Mouse (Mus musculus): Measurements from ENCODE around the gene Erc2. TPM values are rescaled to one million over a fixed set of nuclear protein-coding genes. Genes with fewer than 3 reads are reported as not detected.

The Erc2 gene
- total and polyA plus RNA-seq, 2 experiments: 6.1 to 7.0 TPM

- TF ChIP-seq POLR2A (IDR thresholded peaks at IDR 0.05; ENCODE audit: extremely low read depth, insufficient read depth, low read length): no peak
- no peak for TF ChIP-seq CTCF (IDR thresholded peaks at IDR 0.05; ENCODE audit: low read depth, low read length)
- no peaks in the 10 kb centered on the region for H3K27me3 ChIP-seq (ENCODE audit: control insufficient read depth, insufficient read depth, low read length)
Measured at GRCm38 (mm10) chr14:27781221-27781620, 159.0 kb downstream of the Erc2 start.

GRCm38 (mm10) chr14:27784826-27785225 lies 162.6 kb downstream of the Erc2 start:
- no peak overlapping the region for H3K27ac ChIP-seq (replicated peaks; ENCODE audit: insufficient read depth, low read depth, low read length)
- no peaks in the 10 kb centered on the region for H3K4me1 ChIP-seq (ENCODE audit: control insufficient read depth, insufficient read depth, low read length)
- no peak for DNase-seq (ENCODE audit: extremely low read depth, low read depth, low spot score)
- 98% methylated on average over 4 of the region's 4 CpGs for WGBS
- TF ChIP-seq POLR2A (IDR thresholded peaks at IDR 0.05; ENCODE audit: extremely low read depth, insufficient read depth, low read length) (no peak), CTCF (IDR thresholded peaks at IDR 0.05; ENCODE audit: low read depth, low read length) (no peak)
- H3K79me2 ChIP-seq (ENCODE audit: control insufficient read depth, insufficient read depth, low read length): no peaks in the 10 kb centered on the region
- no peaks in the 10 kb centered on the region for H3K36me3 ChIP-seq (ENCODE audit: control insufficient read depth, insufficient read depth, low read length)
- H3K27me3 ChIP-seq (ENCODE audit: control insufficient read depth, insufficient read depth, low read length): no peaks in the 10 kb centered on the region
- no peak overlapping the region for H3K4me3 ChIP-seq (ENCODE audit: insufficient read depth, low read depth, low read length)
- H3K9ac ChIP-seq (ENCODE audit: low read depth, low read length): no peak overlapping the region

More at GRCm38 (mm10) chr14:27781221-27781620, 159.0 kb downstream of the Erc2 start:
- H3K36me3 ChIP-seq (ENCODE audit: control insufficient read depth, insufficient read depth, low read length): no peaks in the 10 kb centered on the region
- no peak overlapping the region for H3K4me3 ChIP-seq (ENCODE audit: insufficient read depth, low read depth, low read length)
- H3K27ac ChIP-seq (replicated peaks; ENCODE audit: insufficient read depth, low read depth, low read length): no peak overlapping the region
- DNase-seq (ENCODE audit: extremely low read depth, low read depth, low spot score): no peak
- no peaks in the 10 kb centered on the region for H3K79me2 ChIP-seq (ENCODE audit: control insufficient read depth, insufficient read depth, low read length)
- WGBS: 86% methylated on average over 1 of the region's 1 CpGs
- H3K4me1 ChIP-seq (ENCODE audit: control insufficient read depth, insufficient read depth, low read length): no peaks in the 10 kb centered on the region
- H3K9ac ChIP-seq (ENCODE audit: low read depth, low read length): no peak overlapping the region

GRCm38 (mm10) chr14:27785562-27785961 lies 163.3 kb downstream of the Erc2 start:
- H3K36me3 ChIP-seq (ENCODE audit: control insufficient read depth, insufficient read depth, low read length): no peaks in the 10 kb centered on the region
- H3K27ac ChIP-seq (replicated peaks; ENCODE audit: insufficient read depth, low read depth, low read length): no peak overlapping the region
- H3K4me3 ChIP-seq (ENCODE audit: insufficient read depth, low read depth, low read length): no peak overlapping the region
- WGBS: 91% methylated on average over 2 of the region's 2 CpGs
- H3K9ac ChIP-seq (ENCODE audit: low read depth, low read length): no peak overlapping the region
- DNase-seq (ENCODE audit: extremely low read depth, low read depth, low spot score): no peak
- no peaks in the 10 kb centered on the region; the same call in 1 of the 2 replicates for H3K4me1 ChIP-seq (ENCODE audit: control insufficient read depth, insufficient read depth, low read length)
- H3K27me3 ChIP-seq (ENCODE audit: control insufficient read depth, insufficient read depth, low read length): no peaks in the 10 kb centered on the region
- H3K79me2 ChIP-seq (ENCODE audit: control insufficient read depth, insufficient read depth, low read length): no peaks in the 10 kb centered on the region
- TF ChIP-seq CTCF (IDR thresholded peaks at IDR 0.05; ENCODE audit: low read depth, low read length) (no peak), POLR2A (IDR thresholded peaks at IDR 0.05; ENCODE audit: extremely low read depth, insufficient read depth, low read length) (no peak)

GRCm38 (mm10) chr14:27789066-27789898 lies 167.1 kb downstream of the Erc2 start:
- Histone ChIP-seq H3K4me3 (ENCODE audit: insufficient read depth, low read depth, low read length) (no peak overlapping the region), H3K9ac (ENCODE audit: low read depth, low read length) (no peak overlapping the region), H3K79me2 (ENCODE audit: control insufficient read depth, insufficient read depth, low read length) (no peaks in the 10 kb centered on the region), H3K27me3 (ENCODE audit: control insufficient read depth, insufficient read depth, low read length) (no peaks in the 10 kb centered on the region), H3K27ac (replicated peaks; ENCODE audit: insufficient read depth, low read depth, low read length) (no peak overlapping the region), H3K36me3 (ENCODE audit: control insufficient read depth, insufficient read depth, low read length) (no peaks in the 10 kb centered on the region), H3K4me1 (ENCODE audit: control insufficient read depth, insufficient read depth, low read length) (no peaks in the 10 kb centered on the region; the same call in 1 of the 2 replicates)
- TF ChIP-seq POLR2A (IDR thresholded peaks at IDR 0.05; ENCODE audit: extremely low read depth, insufficient read depth, low read length): no peak
- TF ChIP-seq CTCF (IDR thresholded peaks at IDR 0.05; ENCODE audit: low read depth, low read length): no peak
- no peak for DNase-seq (ENCODE audit: extremely low read depth, low read depth, low spot score)
- 69% methylated on average over 6 of the region's 6 CpGs for WGBS

GRCm38 (mm10) chr14:27798184-27798934 lies 176.1 kb downstream of the Erc2 start:
- Histone ChIP-seq H3K27ac (replicated peaks; ENCODE audit: insufficient read depth, low read depth, low read length) (no peak overlapping the region), H3K4me1 (ENCODE audit: control insufficient read depth, insufficient read depth, low read length) (no peaks in the 10 kb centered on the region), H3K27me3 (ENCODE audit: control insufficient read depth, insufficient read depth, low read length) (no peaks in the 10 kb centered on the region), H3K79me2 (ENCODE audit: control insufficient read depth, insufficient read depth, low read length) (no peaks in the 10 kb centered on the region), H3K36me3 (ENCODE audit: control insufficient read depth, insufficient read depth, low read length) (no peaks in the 10 kb centered on the region), H3K4me3 (ENCODE audit: insufficient read depth, low read depth, low read length) (no peak overlapping the region), H3K9ac (ENCODE audit: low read depth, low read length) (no peak overlapping the region)
- DNase-seq (ENCODE audit: extremely low read depth, low read depth, low spot score): no peak
- WGBS: 95% methylated on average over 11 of the region's 11 CpGs
- TF ChIP-seq POLR2A (IDR thresholded peaks at IDR 0.05; ENCODE audit: extremely low read depth, insufficient read depth, low read length): no peak
